Mouse (Mus musculus) mouse trophoblast stem cell (cell line): ENCODE data around the gene Nr1d1.

Source experiments
- in situ Hi-C, 2 experiments: fragments of 300-500 bp; cut with MseI, MboI; formaldehyde crosslinking; loops; 2 replicates in 1 of 2; 3 replicates in 1 of 2; pipeline ENCODE4 v1.15.1; 2025

The Nr1d1 gene

GRCm38 (mm10) chr11:98788550-98789218 lies 13.6 kb upstream of the Nr1d1 start:
- in situ Hi-C loops: loop anchor here in 1 of 2 experiments (5.0 kb wide), 1 partner anchor 86 kb away; the partner anchor contains the start of gene Csf3

- in situ Hi-C loops: loop anchor here in 1 of 2 experiments (5.0 kb wide), 1 partner anchor 86 kb away; the partner anchor contains the start of gene Csf3
These were observed 13.0 kb upstream of the Nr1d1 start for GRCm38 (mm10) chr11:98788139-98788538.

DNA sequence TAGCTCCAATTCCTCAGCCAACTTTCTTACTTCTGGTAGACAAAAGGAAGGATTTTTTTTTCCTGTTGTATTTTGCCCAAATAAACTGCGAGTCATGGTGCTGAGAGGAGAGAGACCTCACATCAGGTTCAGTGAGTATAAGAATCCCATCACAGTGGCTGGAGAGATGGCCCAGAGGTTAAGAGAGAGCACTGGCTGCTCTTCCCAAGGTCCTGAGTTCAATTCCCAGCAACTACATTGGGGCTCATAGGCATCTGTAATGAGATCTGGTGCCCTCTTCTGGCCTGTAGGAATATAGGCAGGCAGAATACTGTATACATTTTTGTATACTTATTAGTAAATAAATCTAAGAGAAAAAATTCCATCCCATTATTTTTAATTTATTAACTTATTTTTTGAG lies 12.6 kb upstream of the Nr1d1 start:
- in situ Hi-C loops: loop anchor here in 1 of 2 experiments (5.0 kb wide), 1 partner anchor 85 kb away; the partner anchor contains the start of gene Csf3

GRCm38 (mm10) chr11:98787229-98787628 lies 12.1 kb upstream of the Nr1d1 start:
- in situ Hi-C loops: loop anchor here in 1 of 2 experiments (5.0 kb wide), 1 partner anchor 85 kb away; the partner anchor contains the start of gene Csf3

DNA sequence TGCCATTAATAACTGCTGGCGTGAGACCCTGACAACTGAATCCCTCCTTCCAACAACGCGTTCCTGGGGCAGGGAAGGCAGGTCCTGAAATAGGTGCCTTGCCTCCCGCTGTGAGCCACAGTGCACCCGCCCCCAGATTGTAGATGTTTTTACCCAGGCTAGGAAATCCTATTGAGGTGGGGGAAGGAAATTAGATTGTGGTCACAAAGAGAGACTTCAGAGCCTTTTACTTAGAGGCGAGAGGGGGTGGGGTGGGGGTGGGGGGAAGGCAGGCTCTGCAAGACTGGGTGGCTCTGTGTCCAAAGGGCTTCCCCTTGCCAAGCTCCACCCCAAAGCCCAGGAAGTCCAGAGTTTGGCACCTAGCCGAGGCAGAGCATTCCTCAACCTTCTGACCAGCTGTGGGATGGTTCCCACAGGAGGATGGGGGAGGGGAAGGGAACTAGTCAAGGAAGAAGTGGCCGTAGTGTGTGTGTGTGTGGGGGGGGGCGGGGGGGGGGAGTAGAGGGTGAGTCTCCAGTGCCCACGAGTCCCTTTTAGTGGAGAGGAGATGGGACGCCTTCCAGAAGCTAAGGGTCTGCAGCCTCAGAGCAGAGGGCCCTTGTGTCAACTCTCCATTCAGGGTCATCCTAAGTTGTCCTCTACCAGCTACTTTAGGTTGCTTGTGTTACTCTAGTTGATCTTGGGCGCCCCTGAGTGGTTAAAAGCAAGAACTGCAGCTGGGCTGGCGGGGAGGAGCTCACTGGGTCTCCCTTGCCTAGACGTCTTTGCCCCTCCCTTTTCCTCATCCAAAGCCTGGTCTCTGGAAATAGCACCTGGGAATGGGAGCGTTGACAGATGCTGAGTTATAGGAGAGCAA lies 11.5 kb upstream of the Nr1d1 start:
- in situ Hi-C loops: loop anchor here in 1 of 2 experiments (5.0 kb wide), 1 partner anchor 84 kb away; the partner anchor contains the start of gene Csf3

DNA sequence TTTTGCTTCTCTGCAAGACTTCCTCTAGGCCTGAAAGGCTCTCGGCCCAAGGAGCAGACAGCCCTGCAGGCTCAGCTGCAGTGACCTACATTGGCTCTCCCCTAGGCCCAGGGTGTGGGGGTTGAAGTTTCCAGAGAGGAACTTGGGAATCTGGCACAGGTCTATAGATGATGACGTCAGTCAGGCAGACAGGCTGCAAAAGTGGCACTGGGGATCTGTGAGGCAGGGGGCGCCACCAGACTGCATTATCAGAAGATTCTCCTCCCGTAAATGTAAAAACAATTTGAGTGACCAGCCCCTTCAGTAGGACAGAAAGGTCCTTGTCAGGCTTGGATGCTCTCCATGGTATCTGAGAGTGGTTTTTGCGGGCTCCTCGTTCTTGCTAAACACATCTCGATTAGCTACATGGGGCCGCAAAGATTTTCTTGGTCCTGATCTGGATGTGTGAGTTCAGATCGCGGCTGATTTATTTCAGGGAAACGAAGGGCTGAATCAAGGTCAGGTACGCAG lies 10.7 kb upstream of the Nr1d1 start:
- in situ Hi-C loops: loop anchor here in 1 of 2 experiments (5.0 kb wide), 1 partner anchor 84 kb away; the partner anchor contains the start of gene Csf3

- in situ Hi-C loops: loop anchor here in 1 of 2 experiments (5.0 kb wide), 1 partner anchor 83 kb away; the partner anchor contains the start of gene Csf3
These were observed 10.1 kb upstream of the Nr1d1 start for GRCm38 (mm10) chr11:98785214-98785613.

DNA sequence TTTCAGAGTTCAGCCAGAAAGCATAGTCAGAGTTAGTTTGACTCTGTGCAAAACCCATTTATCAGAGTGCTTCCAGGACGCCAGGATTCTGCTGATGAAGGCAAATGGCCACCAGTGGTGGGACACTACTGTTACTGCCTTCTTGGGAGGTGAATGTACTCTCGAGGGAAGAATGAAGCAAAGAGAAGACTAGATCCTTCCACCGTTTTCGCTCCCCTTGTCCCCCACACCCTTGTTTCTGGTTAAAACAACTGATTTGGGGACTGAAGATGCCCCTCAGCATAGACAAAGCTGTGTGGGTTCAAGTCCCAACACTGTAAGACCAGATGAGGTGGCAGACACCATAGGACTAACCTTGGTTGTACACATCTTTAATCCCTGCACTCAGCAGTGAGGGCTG lies 9.0 kb upstream of the Nr1d1 start:
- in situ Hi-C loops: no loop called here

DNA sequence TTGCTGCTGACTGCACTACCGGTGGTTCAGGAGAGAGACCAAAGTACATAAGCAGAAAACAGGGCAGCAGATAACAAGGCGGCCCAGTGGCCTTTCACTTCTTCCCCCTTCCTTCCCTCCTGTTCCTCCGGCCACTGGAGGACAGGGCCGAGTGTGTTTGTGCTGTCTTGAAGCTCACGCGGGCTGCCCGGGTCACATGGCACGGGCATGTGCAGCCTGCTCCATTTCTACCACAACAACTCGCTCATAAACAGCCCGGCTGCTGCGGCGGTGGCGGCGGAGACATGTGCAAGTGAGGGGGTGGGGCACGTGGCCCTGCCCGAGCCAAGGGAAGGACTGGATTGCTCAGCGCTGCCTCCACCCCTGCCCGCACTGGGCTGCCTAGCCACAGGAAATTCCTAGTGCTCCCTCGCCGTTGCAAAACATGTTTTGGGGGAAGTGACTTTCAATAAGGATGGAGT lies 8.1 kb upstream of the Nr1d1 start:
- in situ Hi-C loops: no loop called here

DNA sequence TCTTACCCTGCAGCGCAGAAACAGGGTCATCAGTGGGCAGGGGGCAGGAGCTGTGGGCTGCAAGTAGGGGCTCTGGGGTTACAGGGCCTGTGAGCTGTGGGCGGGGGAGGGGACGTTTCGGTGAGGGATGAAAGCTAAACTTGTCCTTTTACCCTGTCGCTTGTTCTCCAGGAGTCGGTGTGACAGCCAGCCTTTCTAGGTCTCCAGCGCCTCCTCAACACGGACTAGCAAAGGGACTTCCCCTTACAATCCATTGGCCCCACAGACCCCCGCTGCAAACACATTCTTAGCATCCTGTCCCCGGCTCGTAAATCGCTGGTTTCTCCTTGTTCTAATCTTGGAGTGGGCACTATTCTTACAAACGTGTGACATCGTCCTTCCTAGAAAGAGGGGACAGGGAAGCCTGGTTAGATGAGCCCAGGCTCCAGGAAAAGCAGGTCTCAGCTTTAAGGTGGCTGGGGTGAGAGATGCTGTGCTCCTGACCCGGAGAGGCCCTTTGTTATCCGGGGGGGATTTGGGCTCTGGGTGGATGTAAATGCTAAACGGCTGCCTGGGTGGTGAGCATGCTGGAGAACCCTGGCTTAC lies 7.6 kb upstream of the Nr1d1 start:
- in situ Hi-C loops: no loop called here

- in situ Hi-C loops: no loop called here
These were observed 6.8 kb upstream of the Nr1d1 start for GRCm38 (mm10) chr11:98781851-98782512.

DNA sequence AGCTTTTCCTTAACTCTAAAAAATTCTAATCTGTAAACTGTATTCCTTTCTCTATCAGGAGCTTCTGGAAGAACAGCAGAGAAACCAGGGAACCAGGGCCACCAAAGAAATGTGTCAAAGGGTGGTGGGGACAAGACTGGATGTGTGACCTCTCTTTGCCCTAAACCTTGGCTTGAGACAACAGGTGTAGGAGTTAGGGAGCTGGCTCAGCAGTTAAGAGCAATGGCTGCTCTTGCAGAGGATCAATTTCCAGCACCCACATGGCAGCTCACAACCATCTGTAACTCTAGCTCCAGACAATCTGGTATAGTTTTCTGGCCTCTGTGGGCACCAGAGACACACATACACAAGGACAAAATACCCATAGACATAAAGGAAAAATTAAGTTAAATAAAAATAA lies 2.8 kb upstream of the Nr1d1 start:
- in situ Hi-C loops: no loop called here

DNA sequence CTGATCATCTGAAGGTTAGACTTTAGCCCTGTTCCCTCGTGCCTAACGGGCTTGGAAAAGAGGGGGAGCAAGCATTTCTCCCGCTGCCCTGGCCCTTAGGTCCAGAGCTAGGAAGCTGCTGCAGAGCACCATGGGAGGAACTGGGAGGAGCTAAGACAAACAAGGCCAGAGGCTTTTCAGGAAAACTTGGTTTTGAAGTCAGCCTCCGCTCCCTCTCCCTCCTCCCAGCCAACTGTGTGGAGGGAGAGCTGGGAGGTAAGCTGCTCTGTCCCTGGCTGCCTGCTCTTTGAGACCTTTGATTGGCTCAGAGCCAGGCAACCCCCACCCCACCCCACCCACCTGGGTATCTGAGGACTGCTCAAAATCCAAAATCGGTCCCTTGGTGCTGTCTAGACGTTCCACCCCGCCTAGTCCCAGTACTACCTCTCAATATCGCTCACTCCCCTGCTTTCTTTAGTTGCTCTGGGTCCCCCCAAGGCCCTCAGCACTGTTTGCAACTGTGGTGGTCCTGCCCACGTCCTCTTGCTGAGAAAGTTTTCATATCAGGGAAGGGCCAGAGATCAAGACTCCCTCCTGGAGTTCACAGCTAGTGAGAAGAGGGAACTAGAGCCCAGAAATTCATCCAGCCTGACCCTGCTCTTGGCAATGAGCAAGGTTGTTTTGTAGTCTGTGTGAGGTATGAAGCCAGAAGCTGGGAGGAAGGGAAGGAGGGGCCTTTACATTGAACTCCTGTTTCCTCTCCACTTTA lies 1.9 kb upstream of the Nr1d1 start:
- in situ Hi-C loops: no loop called here

- in situ Hi-C loops: no loop called here
These were observed 1.1 kb upstream of the Nr1d1 start for GRCm38 (mm10) chr11:98776052-98776764.

GRCm38 (mm10) chr11:98775348-98776051 lies 367 bp upstream of the Nr1d1 start:
- in situ Hi-C loops: no loop called here

DNA sequence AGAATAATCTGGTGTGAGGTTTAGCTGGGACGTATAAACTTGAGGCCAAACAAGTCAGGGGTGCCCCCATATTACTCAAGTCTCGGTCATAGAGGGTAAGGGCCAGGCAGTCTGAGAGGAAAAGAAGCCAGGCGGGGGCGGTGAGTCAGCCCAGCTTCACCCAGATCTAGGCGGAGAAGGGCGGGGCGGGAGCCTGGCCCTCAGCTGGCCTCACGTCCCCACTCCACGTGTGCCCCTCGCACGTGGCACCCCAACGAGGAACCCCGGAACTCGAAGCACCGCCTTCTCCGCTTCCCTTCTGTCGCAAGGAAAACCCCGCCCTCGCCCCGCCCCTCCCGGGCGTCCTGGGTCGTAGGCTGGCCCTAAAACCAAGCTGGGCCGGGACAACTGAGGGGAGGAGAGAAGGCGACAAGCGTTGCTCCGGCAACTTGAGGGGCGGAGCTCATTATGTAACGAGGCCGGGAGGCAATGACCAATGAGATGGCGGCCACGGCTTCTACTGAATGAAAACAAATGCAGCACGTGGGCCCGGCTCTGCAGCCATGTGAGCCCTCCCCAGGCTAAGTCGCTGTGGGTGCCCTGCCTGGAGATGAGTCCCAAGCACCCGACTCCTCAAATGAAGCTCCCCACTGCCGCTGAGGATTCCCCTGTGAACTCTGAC lies 1.4 kb downstream of the Nr1d1 start:
- in situ Hi-C loops: no loop called here

- in situ Hi-C loops: no loop called here
These were observed 2.4 kb downstream of the Nr1d1 start for GRCm38 (mm10) chr11:98772667-98773171.

DNA sequence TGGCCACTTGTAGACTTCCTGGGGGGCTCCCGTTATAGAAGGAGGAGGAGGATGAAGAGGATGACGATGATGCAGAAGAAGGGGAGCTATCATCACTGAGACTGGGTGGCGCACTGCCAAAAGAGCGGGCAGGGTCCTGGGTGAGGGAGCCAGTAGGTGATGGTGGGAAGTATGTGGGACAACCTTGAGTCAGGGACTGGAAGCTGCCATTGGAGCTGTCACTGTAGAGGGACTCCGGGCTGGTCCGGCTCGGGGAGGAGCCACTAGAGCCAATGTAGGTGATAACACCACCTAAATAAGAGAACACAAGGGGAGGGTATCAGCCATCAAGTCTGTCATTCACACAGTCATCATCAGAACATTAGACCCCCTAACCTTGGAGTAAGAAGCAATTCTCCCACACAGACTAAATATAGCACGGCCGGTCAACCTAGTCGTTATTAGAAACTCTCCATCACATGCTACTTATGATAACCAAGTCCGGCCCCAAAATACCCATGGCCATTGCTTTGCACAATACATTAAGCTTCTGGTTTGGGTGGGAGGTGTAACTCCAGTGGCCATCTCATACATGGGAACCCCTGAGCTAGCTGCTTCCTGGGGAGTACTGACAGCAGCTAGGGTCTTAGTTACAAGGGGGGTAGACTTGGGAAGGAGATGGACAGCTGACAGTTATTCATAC lies 3.1 kb downstream of the Nr1d1 start:
- in situ Hi-C loops: no loop called here
